Mouse (Mus musculus): Measurements from ENCODE around the gene Arsj.

- TF ChIP-seq CTCF (IDR thresholded peaks at IDR 0.05) (no peak), EP300 (IDR thresholded peaks at IDR 0.05) (peak; percentile 80)
These were observed 28.2 kb upstream of the Arsj start for GRCm38 (mm10) chr3:126335329-126335728.

All from lung, postnatal 0 days (tissue).